Mouse (Mus musculus) MEL-GATA-1-ER (cell line): ENCODE measurements at regions not wholly inside any gene's neighbourhood (a gene's known extent, or its start where the extent isn't known, plus 50 kb on each side); places are given as distances from the start of the nearest gene placed in this dataset.
"Not testable (repeated sequence)": the region's sequence is repeated elsewhere in the genome, so short reads cannot be mapped to it uniquely, and the experiment has no call there.

ENCODE experiments used
- DNase-seq: peaks from one replicate; pipeline ENCODE4 v3.0.0-alpha.2; 2012; ENCODE audit warnings: low read depth; ENCODE audit errors: extremely low read depth

GRCm38 (mm10) chr6:37747793-37748192 is 122.8 kb upstream of the Trim24 start:
- not testable (repeated sequence) for DNase-seq

- DNase-seq = no peak
Observed at GRCm38 (mm10) chr6:37748296-37748980, 122.2 kb upstream of the Trim24 start.

- no peak for DNase-seq
Observed at GRCm38 (mm10) chr6:37749016-37749415, 121.6 kb upstream of the Trim24 start.

GRCm38 (mm10) chr6:37750271-37750670 is 120.3 kb upstream of the Trim24 start:
- no peak for DNase-seq

GRCm38 (mm10) chr6:37751701-37752100 is 118.9 kb upstream of the Trim24 start:
- no peak for DNase-seq

- not testable (repeated sequence) for DNase-seq
Observed at GRCm38 (mm10) chr6:37761003-37761402, 109.6 kb upstream of the Trim24 start.

- DNase-seq = no peak
Observed at GRCm38 (mm10) chr6:37763036-37763435, 107.6 kb upstream of the Trim24 start.

- DNase-seq = no peak
Observed at GRCm38 (mm10) chr6:37767690-37768089, 102.9 kb upstream of the Trim24 start.

GRCm38 (mm10) chr6:37773294-37773693 is 97.3 kb upstream of the Trim24 start:
- DNase-seq = no peak

GRCm38 (mm10) chr6:37775151-37775550 is 95.5 kb upstream of the Trim24 start:
- DNase-seq = no peak

- DNase-seq = no peak
Observed at GRCm38 (mm10) chr6:37779893-37780292, 90.7 kb upstream of the Trim24 start.

- no peak for DNase-seq
Observed at GRCm38 (mm10) chr6:37781894-37782293, 88.7 kb upstream of the Trim24 start.

- not testable (repeated sequence) for DNase-seq
Observed at GRCm38 (mm10) chr6:37785280-37785679, 85.3 kb upstream of the Trim24 start.

GRCm38 (mm10) chr6:37785741-37786140 is 84.9 kb upstream of the Trim24 start:
- DNase-seq = no peak

GRCm38 (mm10) chr6:37787858-37788257 is 82.8 kb upstream of the Trim24 start:
- not testable (repeated sequence) for DNase-seq

GRCm38 (mm10) chr6:37790878-37791277 is 79.7 kb upstream of the Trim24 start:
- DNase-seq = no peak

GRCm38 (mm10) chr6:37794211-37794610 is 76.4 kb upstream of the Trim24 start:
- DNase-seq = no peak

GRCm38 (mm10) chr6:37795001-37795400 is 75.6 kb upstream of the Trim24 start:
- no peak for DNase-seq

- DNase-seq = no peak
Observed at GRCm38 (mm10) chr6:37803231-37803630, 67.4 kb upstream of the Trim24 start.

GRCm38 (mm10) chr6:37805896-37806295 is 64.7 kb upstream of the Trim24 start:
- not testable (repeated sequence) for DNase-seq

GRCm38 (mm10) chr6:37806529-37807191 is 64.0 kb upstream of the Trim24 start:
- not testable (repeated sequence) for DNase-seq

GRCm38 (mm10) chr6:37815218-37815617 is 55.4 kb upstream of the Trim24 start:
- DNase-seq = not testable (repeated sequence)
